Mouse (Mus musculus) cerebellum, adult 2 months (tissue): Measurements from ENCODE around the gene Otud7a. TPM values are rescaled to one million over a fixed set of nuclear protein-coding genes. Genes with fewer than 3 reads are reported as not detected.
A peak's percentile ranks its signal among the peaks of the same experiment; 100 is the strongest.

Experiments used
- DNase-seq, 2 experiments: peaks; one replicate each; pipeline ENCODE4 v3.0.0; 2021
- H3K27ac ChIP-seq: fragments of 200-500 bp; 2 replicates; pipeline ENCODE4 v1.5.1; 2012; ENCODE audit warnings: low read length, control low read depth, inconsistent platforms; ENCODE audit not compliant: insufficient read depth
- H3K27me3 ChIP-seq: fragments of 200-500 bp; 2 replicates; pipeline ENCODE4 v1.6.1; 2012; ENCODE audit warnings: inconsistent platforms, mild to moderate bottlenecking, low read length, moderate library complexity; ENCODE audit not compliant: control insufficient read depth, insufficient read depth
- H3K4me1 ChIP-seq: fragments of 200-500 bp; 2 replicates; pipeline ENCODE4 v1.6.1; 2011; ENCODE audit warnings: low read length; ENCODE audit not compliant: control insufficient read depth, insufficient read depth
- H3K4me3 ChIP-seq: fragments of 200-500 bp; replicated peaks from 2 replicates; pipeline ENCODE3; 2011; ENCODE audit warnings: mild to moderate bottlenecking, low read depth, low read length, control low read depth; ENCODE audit not compliant: insufficient read depth
- CTCF ChIP-seq: fragments of 200-500 bp; IDR thresholded peaks from 2 replicates; pipeline ENCODE4 v1.5.1; 2011; ENCODE audit warnings: low read depth, mild to moderate bottlenecking, control low read depth, low read length, moderate library complexity, borderline replicate concordance; ENCODE audit not compliant: insufficient read depth
- POLR2A ChIP-seq: fragments of 200-500 bp; IDR thresholded peaks from 2 replicates; pipeline ENCODE4 v1.6.1; 2011; ENCODE audit warnings: low read length, control low read depth, borderline replicate concordance; ENCODE audit not compliant: insufficient read depth
- WGBS: fragments of 180-500 bp; shearing (Covaris S2); methylation state at CpG from one replicate; pipeline ENCODE4 v1.1.7; 2018; 5-methylcytosine and 5-hydroxymethylcytosine counted together
- polyA plus RNA-seq: library from polyadenylated mRNA; depleted of rRNA; stranded (reverse); fragments of >200 nt; gene quantifications from 2 replicates; pipeline ENCODE4 v1.2.3, GENCODE M21; 2012

The Otud7a gene
- polyA plus RNA-seq, 1 experiment: 63.6 TPM

- TF ChIP-seq CTCF: no peak
- TF ChIP-seq POLR2A: no peak
- Histone ChIP-seq H3K27me3 (no peaks in the 10 kb centered on the region), H3K27ac (peak overlapping the region; percentile 75), H3K4me1 (peaks cover 52% of the 10 kb centered on the region), H3K4me3 (no peak overlapping the region)
- peak; percentile 75 to 91 for DNase-seq
- 5% methylated on average over 3 of the region's 3 CpGs for WGBS
These were observed 23.7 kb downstream of the Otud7a start for GRCm38 (mm10) chr7:63468258-63468657.

- peak overlapping the region; percentile 11; the same call in 1 of the 2 replicates for H3K27ac ChIP-seq
- H3K4me3 ChIP-seq: no peak overlapping the region
- WGBS: 95% methylated on average over 2 of the region's 2 CpGs
- no peaks in the 10 kb centered on the region for H3K27me3 ChIP-seq
- peaks cover 9% of the 10 kb centered on the region; the same call in 1 of the 2 replicates for H3K4me1 ChIP-seq
- no peak for DNase-seq
- TF ChIP-seq POLR2A: no peak
- TF ChIP-seq CTCF: no peak
These were observed 38.5 kb downstream of the Otud7a start for GRCm38 (mm10) chr7:63483091-63483490.

- H3K4me3 ChIP-seq: no peak overlapping the region
- WGBS: 58% methylated on average over 9 of the region's 9 CpGs
- no peak overlapping the region for H3K27ac ChIP-seq
- no peaks in the 10 kb centered on the region for H3K27me3 ChIP-seq
- TF ChIP-seq CTCF: no peak
- no peak for TF ChIP-seq POLR2A
- DNase-seq: peak in 1 of 2 experiments; percentile 17
- H3K4me1 ChIP-seq: peaks cover 11% of the 10 kb centered on the region
These were observed 52.5 kb downstream of the Otud7a start for GRCm38 (mm10) chr7:63497051-63497547.

- Histone ChIP-seq H3K4me3 (no peak overlapping the region), H3K27ac (no peak overlapping the region), H3K4me1 (peaks cover 21% of the 10 kb centered on the region), H3K27me3 (no peaks in the 10 kb centered on the region)
- WGBS: 37% methylated on average over 2 of the region's 2 CpGs
- DNase-seq: peak in 1 of 2 experiments; percentile 14
- TF ChIP-seq POLR2A (no peak), CTCF (peak; percentile 55; the same call in 1 of the 2 replicates)
These were observed 59.7 kb downstream of the Otud7a start for GRCm38 (mm10) chr7:63504202-63504601.

GRCm38 (mm10) chr7:63508079-63508478 lies 63.5 kb downstream of the Otud7a start:
- no peaks in the 10 kb centered on the region for H3K27me3 ChIP-seq

GRCm38 (mm10) chr7:63509825-63510224 lies 65.3 kb downstream of the Otud7a start:
- peak overlapping the region; percentile 6; the same call in 1 of the 2 replicates for H3K27ac ChIP-seq
- H3K4me3 ChIP-seq: no peak overlapping the region
- peak in 1 of 2 experiments; percentile 36 for DNase-seq
- TF ChIP-seq CTCF (no peak), POLR2A (no peak)
- peaks cover 55% of the 10 kb centered on the region for H3K4me1 ChIP-seq
- WGBS: 10% methylated on average over 1 of the region's 1 CpGs
- no peaks in the 10 kb centered on the region for H3K27me3 ChIP-seq

More at GRCm38 (mm10) chr7:63508079-63508478, 63.5 kb downstream of the Otud7a start:
- Histone ChIP-seq H3K27ac (peak overlapping the region; percentile 61; the same call in 1 of the 2 replicates), H3K4me3 (no peak overlapping the region), H3K4me1 (peaks cover 49% of the 10 kb centered on the region)
- TF ChIP-seq CTCF (no peak), POLR2A (peak; percentile 11; the same call in 1 of the 2 replicates)
- WGBS: 11% methylated on average over 2 of the region's 2 CpGs
- peak; percentile 91 to 99 for DNase-seq

- H3K4me1 ChIP-seq: peaks cover 64% of the 10 kb centered on the region
- H3K27me3 ChIP-seq: no peaks in the 10 kb centered on the region
- peak overlapping the region; percentile 45; the same call in 1 of the 2 replicates for H3K27ac ChIP-seq
- H3K4me3 ChIP-seq: no peak overlapping the region
- peak; percentile 50 to 70 for DNase-seq
- TF ChIP-seq POLR2A (no peak), CTCF (no peak)
These were observed 66.9 kb downstream of the Otud7a start for GRCm38 (mm10) chr7:63511458-63511857.

- peak; percentile 77 to 94 for DNase-seq
- Histone ChIP-seq H3K27me3 (no peaks in the 10 kb centered on the region), H3K4me1 (peaks cover 56% of the 10 kb centered on the region), H3K27ac (peak overlapping the region; percentile 17; the same call in 1 of the 2 replicates), H3K4me3 (no peak overlapping the region)
- WGBS: 13% methylated on average over 2 of the region's 2 CpGs
- TF ChIP-seq POLR2A (no peak), CTCF (no peak)
These were observed 68.0 kb downstream of the Otud7a start for GRCm38 (mm10) chr7:63512561-63512960.
